Mouse (Mus musculus) liver, embryonic 13.5 days (tissue): ENCODE measurements around the gene Cenpt. TPM values are rescaled to one million over a fixed set of nuclear protein-coding genes. Genes with fewer than 3 reads are reported as not detected.

Experiments
- ATAC-seq: fragments of 200-750 bp; cut with Nextera tagmentation; 2 replicates; pipeline ENCODE4 v1.8.0; 2017; ENCODE audit warnings: low read depth, mild to moderate bottlenecking, moderate number of reproducible peaks, moderate library complexity
- DNase-seq: peaks from one replicate; pipeline ENCODE4 v3.0.0; 2022
- H3K27ac ChIP-seq: fragments of 300-500 bp; sonication (generic); 2 replicates; pipeline ENCODE4 v1.5.1; 2015; ENCODE audit warnings: moderate library complexity, mild to moderate bottlenecking, inconsistent platforms
- H3K27me3 ChIP-seq: fragments of 300-500 bp; sonication (generic); 2 replicates; pipeline ENCODE4 v1.6.1; 2015; ENCODE audit warnings: mild to moderate bottlenecking, inconsistent platforms
- H3K36me3 ChIP-seq: fragments of 300-500 bp; sonication (generic); 2 replicates; pipeline ENCODE4 v1.6.1; 2015; ENCODE audit warnings: mild to moderate bottlenecking, inconsistent platforms
- H3K4me1 ChIP-seq: fragments of 300-500 bp; sonication (generic); replicated peaks from 2 replicates; pipeline ENCODE4 v1.6.1; 2015; ENCODE audit warnings: inconsistent platforms
- H3K4me2 ChIP-seq: fragments of 300-500 bp; sonication (generic); 2 replicates; pipeline ENCODE4 v1.6.1; 2015; ENCODE audit warnings: inconsistent platforms, mild to moderate bottlenecking, moderate library complexity
- H3K4me3 ChIP-seq: fragments of 300-500 bp; sonication (generic); replicated peaks from 2 replicates; pipeline ENCODE4 v1.5.1; 2015; ENCODE audit warnings: mild to moderate bottlenecking, inconsistent platforms
- H3K9ac ChIP-seq: fragments of 300-500 bp; sonication (generic); 2 replicates; pipeline ENCODE4 v1.6.1; 2015; ENCODE audit warnings: mild to moderate bottlenecking, inconsistent platforms
- H3K9me3 ChIP-seq: fragments of 300-500 bp; sonication (generic); replicated peaks from 2 replicates; pipeline ENCODE4 v1.6.1; 2016; ENCODE audit warnings: inconsistent platforms
- WGBS: fragments of 180-500 bp; shearing (Covaris S2); methylation state at CpG from one replicate; pipeline ENCODE4 v1.1.7; 2015; ENCODE audit not compliant: insufficient replicate concordance; 5-methylcytosine and 5-hydroxymethylcytosine counted together
- polyA plus RNA-seq: library from polyadenylated mRNA; unstranded; fragments of >200 nt; fragmentation: Nextera tagmentation; extraction: Ambion mirVana; gene quantifications from 2 replicates; pipeline ENCODE4 v1.2.1, GENCODE M21; 2015

The Cenpt gene
- polyA plus RNA-seq, 1 experiment from 2014 or later, result 21.5 TPM

DNA sequence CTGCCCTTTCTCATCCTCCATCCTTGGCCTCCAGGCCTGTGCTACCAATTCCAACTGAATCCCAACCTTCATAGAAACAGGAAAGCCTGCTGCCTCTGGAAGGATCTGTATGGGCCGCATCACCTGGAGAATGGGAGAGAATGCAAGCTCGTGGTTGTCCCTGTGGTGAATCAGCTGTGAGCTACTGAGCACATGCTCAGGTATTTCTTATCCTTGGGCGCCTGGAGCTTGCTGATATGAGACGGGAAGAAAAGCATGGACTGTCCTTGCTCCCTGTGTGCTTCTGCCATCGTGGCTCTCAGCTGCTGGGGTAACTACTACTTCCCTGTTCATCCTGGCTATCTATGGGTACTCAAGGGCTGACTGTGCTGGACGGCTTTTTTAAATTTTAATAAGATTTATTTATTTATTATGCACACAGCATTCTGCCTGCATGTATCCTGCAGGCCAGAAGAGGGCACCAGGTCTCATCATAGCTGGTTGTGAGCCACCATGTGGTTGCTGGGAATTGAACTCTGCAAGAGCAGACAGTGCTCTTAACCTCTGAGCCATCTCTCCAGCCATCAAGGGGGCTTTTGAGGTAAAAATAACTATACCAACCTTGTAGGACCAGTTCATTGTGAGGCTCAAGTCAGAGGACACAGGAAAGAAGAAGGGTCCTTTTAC lies 13.4 kb upstream of the Cenpt start:
- H3K36me3 ChIP-seq, result peaks cover 86% of the 10 kb centered on the region
- 42% methylated on average over 6 of the region's 6 CpGs for WGBS
- peaks cover 73% of the 10 kb centered on the region for H3K4me1 ChIP-seq
- H3K9me3 ChIP-seq, result no peaks in the 10 kb centered on the region
- H3K27ac ChIP-seq, result peak overlapping the region; percentile 19
- H3K9ac ChIP-seq, result 0 out of 2 replicates have a peak overlapping the region, but pooled peaks have one; percentile 40
- no peaks in the 10 kb centered on the region for H3K27me3 ChIP-seq
- H3K4me2 ChIP-seq, result no peak overlapping the region
- no peak for DNase-seq
- ATAC-seq, result peak; percentile 66; the same call in 1 of the 2 replicates
- H3K4me3 ChIP-seq, result no peak overlapping the region

- Histone ChIP-seq H3K27me3 (no peaks in the 10 kb centered on the region), H3K4me2 (peak overlapping the region; percentile 99), H3K9ac (peak overlapping the region; percentile 96), H3K4me1 (peaks cover 87% of the 10 kb centered on the region), H3K27ac (peak overlapping the region; percentile 98), H3K36me3 (peaks cover 52% of the 10 kb centered on the region), H3K4me3 (peak overlapping the region; percentile 99), H3K9me3 (no peaks in the 10 kb centered on the region)
- no peak for DNase-seq
- WGBS, result 0% methylated on average over 1 of the region's 1 CpGs
- no peak for ATAC-seq
Measured at GRCm38 (mm10) chr8:105861951-105862350, 8.9 kb upstream of the Cenpt start.

DNA sequence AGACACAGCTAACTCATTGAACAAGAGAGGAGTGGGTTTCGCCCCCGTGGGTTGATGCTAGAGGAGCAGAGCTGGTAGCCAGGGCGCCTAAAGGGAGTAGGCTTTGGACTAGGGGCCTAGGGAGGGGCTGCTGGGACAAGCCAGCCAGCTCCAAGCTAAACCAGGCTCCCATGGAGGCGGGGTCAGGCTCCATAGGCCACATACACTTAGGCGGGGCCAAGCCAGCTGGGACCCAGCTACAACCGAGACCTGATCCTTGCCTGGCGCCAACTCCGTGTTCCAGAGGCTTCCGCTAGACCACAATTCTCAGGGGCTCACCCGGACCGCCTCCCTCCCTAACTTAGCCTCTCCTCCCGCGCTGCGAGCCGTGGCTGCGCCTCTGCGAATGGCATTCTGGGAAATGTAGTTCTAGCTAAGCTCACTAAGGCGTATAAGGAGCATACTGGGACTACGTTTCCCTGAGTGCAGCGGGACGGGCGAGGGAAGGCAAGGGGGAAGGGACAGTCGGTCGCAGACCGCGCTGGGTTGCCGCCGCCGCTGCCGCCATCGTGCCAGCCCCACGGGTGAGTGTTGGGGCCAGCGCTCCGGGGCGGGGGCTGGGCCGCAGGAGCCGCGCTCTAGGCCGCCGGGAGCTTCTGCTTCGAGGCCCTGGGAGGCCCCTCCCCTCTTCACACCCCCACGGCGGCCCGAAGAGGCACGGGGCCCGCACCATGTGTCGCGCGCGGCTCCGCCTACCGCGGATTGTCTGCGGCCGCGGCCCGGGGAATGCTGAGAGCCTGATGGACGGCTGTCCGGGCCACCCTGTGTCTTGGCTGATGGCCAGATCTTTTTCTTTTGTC lies 7.3 kb upstream of the Cenpt start, which contains the start of gene Nutf2:
TSS of gene Nutf2 (plus strand) at position 438 of the 839 bp plus-strand sequence.
- DNase-seq (peak; percentile 97), ATAC-seq (peak; percentile 93)
- peaks cover 87% of the 10 kb centered on the region for H3K4me1 ChIP-seq
- H3K9ac ChIP-seq, result peak within 1 kb of the TSS; percentile 96
- H3K4me3 ChIP-seq, result peak within 1 kb of the TSS; percentile 99
- H3K9me3 ChIP-seq, result no peaks in the 10 kb centered on the region
- H3K36me3 ChIP-seq, result peaks cover 36% of the 10 kb centered on the region
- H3K27ac ChIP-seq, result peak within 1 kb of the TSS; percentile 98
- peak within 1 kb of the TSS; percentile 99 for H3K4me2 ChIP-seq
- under 1% methylated on average over 52 of the region's 59 CpGs for WGBS
- H3K27me3 ChIP-seq, result no peaks in the 10 kb centered on the region

GRCm38 (mm10) chr8:105859314-105859713 lies 6.2 kb upstream of the Cenpt start:
- Histone ChIP-seq H3K9ac (peak overlapping the region; percentile 96), H3K27ac (peak overlapping the region; percentile 98), H3K36me3 (peaks cover 27% of the 10 kb centered on the region), H3K9me3 (no peaks in the 10 kb centered on the region), H3K4me2 (peak overlapping the region; percentile 99), H3K4me1 (peaks cover 83% of the 10 kb centered on the region), H3K4me3 (peak overlapping the region; percentile 99), H3K27me3 (no peaks in the 10 kb centered on the region)
- DNase-seq (peak; percentile 78), ATAC-seq (peak; percentile 2; the same call in 1 of the 2 replicates)
- 9% methylated on average over 5 of the region's 5 CpGs for WGBS

DNA sequence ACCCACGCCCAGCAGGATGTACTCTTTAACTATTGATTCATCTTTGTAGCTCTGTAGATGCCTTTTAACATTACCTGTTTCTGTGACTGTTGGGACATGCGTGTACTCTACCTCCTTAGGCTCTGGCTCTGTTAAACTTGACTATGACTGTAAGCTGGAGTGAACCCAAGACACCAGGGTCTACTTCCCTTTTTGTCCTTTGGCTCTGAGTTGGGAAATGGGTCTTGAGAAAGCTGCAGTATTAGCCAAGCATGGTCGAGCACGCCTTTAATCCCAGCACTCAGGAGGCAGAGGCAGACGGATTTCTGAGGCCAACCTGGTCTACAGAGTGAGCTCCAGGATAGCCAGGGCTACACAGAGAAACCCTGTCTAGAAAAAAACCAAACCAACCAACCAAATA lies 5.4 kb upstream of the Cenpt start:
- peak overlapping the region; percentile 96 for H3K9ac ChIP-seq
- peak overlapping the region; percentile 98 for H3K27ac ChIP-seq
- no peaks in the 10 kb centered on the region for H3K27me3 ChIP-seq
- H3K4me1 ChIP-seq, result peaks cover 78% of the 10 kb centered on the region
- DNase-seq (no peak), ATAC-seq (no peak)
- no peaks in the 10 kb centered on the region for H3K9me3 ChIP-seq
- H3K4me3 ChIP-seq, result peak overlapping the region; percentile 99; the same call in 1 of the 2 replicates
- H3K4me2 ChIP-seq, result peak overlapping the region; percentile 99
- WGBS, result 56% methylated on average over 5 of the region's 5 CpGs
- peaks cover 21% of the 10 kb centered on the region for H3K36me3 ChIP-seq

GRCm38 (mm10) chr8:105856168-105856835 lies 3.2 kb upstream of the Cenpt start:
- Histone ChIP-seq H3K4me2 (peak overlapping the region; percentile 99), H3K9ac (peak overlapping the region; percentile 92), H3K27me3 (no peaks in the 10 kb centered on the region), H3K27ac (peak overlapping the region; percentile 89), H3K4me1 (peaks cover 65% of the 10 kb centered on the region), H3K4me3 (peak overlapping the region; percentile 99), H3K36me3 (peaks cover 9% of the 10 kb centered on the region), H3K9me3 (no peaks in the 10 kb centered on the region)
- DNase-seq, result no peak
- 12% methylated on average over 15 of the region's 15 CpGs for WGBS
- no peak for ATAC-seq

- Histone ChIP-seq H3K4me1 (peaks cover 66% of the 10 kb centered on the region), H3K27me3 (no peaks in the 10 kb centered on the region), H3K27ac (peak overlapping the region; percentile 89), H3K4me2 (peak overlapping the region; percentile 99), H3K4me3 (peak overlapping the region; percentile 99), H3K9me3 (no peaks in the 10 kb centered on the region), H3K9ac (peak overlapping the region; percentile 92), H3K36me3 (peaks cover 9% of the 10 kb centered on the region)
- peak; percentile 24 for ATAC-seq
- peak; percentile 55 for DNase-seq
- WGBS, result under 1% methylated on average over 71 of the region's 71 CpGs
Measured at GRCm38 (mm10) chr8:105855248-105856167, 2.4 kb upstream of the Cenpt start.

- H3K9ac ChIP-seq, result peak within 1 kb of the TSS; percentile 92
- H3K4me1 ChIP-seq, result peaks cover 69% of the 10 kb centered on the region
- H3K27me3 ChIP-seq, result no peaks in the 10 kb centered on the region
- H3K4me2 ChIP-seq, result peak within 1 kb of the TSS; percentile 99
- DNase-seq (peak; percentile 91), ATAC-seq (peak; percentile 82)
- H3K9me3 ChIP-seq, result no peaks in the 10 kb centered on the region
- H3K36me3 ChIP-seq, result peaks cover 11% of the 10 kb centered on the region
- WGBS, result under 1% methylated on average over 43 of the region's 43 CpGs
- peak within 1 kb of the TSS; percentile 89 for H3K27ac ChIP-seq
- H3K4me3 ChIP-seq, result peak within 1 kb of the TSS; percentile 99
Measured at GRCm38 (mm10) chr8:105854715-105855216, 1.7 kb upstream of the Cenpt start, which contains the start of gene Thap11. Gene Thap11, plus strand, starts transcription at chr8:105855132.

DNA sequence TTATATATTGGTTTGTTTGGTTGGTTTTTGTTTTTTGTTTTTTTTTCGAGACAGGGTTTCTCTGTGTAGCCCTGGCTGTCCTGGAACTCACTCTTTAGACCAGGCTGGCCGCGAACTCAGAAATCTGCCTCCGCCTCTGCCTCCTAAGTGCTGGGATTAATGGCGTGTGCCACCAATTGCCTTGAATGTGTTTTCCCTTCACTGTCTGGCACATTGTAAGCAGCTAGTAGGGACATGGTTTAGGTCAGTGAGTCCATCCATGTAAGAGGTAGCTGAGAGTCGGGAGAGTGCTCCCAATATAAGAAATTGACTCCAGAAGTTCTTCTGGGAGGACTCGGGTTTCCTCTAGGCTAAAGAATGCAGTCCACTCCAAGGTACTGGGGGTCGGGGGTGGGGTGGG lies 1.2 kb upstream of the Cenpt start:
- Histone ChIP-seq H3K4me2 (peak overlapping the region; percentile 99), H3K36me3 (peaks cover 16% of the 10 kb centered on the region), H3K27me3 (no peaks in the 10 kb centered on the region), H3K9me3 (no peaks in the 10 kb centered on the region), H3K4me3 (peak overlapping the region; percentile 99), H3K9ac (peak overlapping the region; percentile 92), H3K4me1 (peaks cover 69% of the 10 kb centered on the region), H3K27ac (peak overlapping the region; percentile 35; the same call in 1 of the 2 replicates)
- WGBS, result 36% methylated on average over 8 of the region's 8 CpGs
- DNase-seq, result no peak
- no peak for ATAC-seq

DNA sequence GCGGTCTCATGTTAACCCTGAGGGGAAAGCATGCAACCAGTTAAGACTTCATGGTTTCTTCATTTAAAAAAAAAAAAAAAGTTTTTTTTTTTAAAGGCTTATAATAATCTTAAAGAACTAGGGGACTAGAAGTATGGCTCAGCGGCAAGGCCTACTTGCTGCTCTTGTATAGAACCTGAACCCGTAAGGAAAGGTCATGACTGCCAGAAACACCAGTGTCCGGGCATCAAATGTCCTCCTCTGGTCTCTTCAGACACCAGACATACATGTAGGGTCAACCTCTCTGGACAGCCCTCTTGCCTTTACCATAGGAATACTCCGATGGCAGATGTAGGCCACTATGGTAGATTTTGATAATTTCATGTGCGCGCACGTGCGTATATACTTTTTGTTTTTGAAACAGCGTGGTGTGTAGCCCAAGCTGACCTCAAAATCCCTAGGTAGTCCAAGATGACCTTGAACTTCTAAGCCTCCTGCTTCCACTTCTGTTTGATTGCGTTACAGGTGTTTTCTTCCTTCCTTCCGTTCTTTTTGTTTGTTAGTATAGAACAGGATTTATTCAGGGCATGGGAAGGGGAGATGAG lies 840 bp downstream of the Cenpt start:
- Histone ChIP-seq H3K4me3 (peak overlapping the region; percentile 82), H3K4me1 (peaks cover 52% of the 10 kb centered on the region), H3K27ac (peak overlapping the region; percentile 8; the same call in 1 of the 2 replicates), H3K4me2 (peak overlapping the region; percentile 73), H3K9me3 (no peaks in the 10 kb centered on the region), H3K27me3 (no peaks in the 10 kb centered on the region), H3K9ac (peak overlapping the region; percentile 88), H3K36me3 (peaks cover 27% of the 10 kb centered on the region)
- ATAC-seq, result no peak
- WGBS, result 76% methylated on average over 12 of the region's 12 CpGs
- DNase-seq, result no peak
